Mouse (Mus musculus) heart, adult 2 months (tissue): ENCODE measurements around the gene Mink1.

Experiments used
- CTCF ChIP-seq: fragments of 200-600 bp; IDR thresholded peaks from 2 replicates; pipeline ENCODE4 v1.8.1; 2022; ENCODE audit warnings: antibody characterized with exemption, mild to moderate bottlenecking, moderate library complexity
- EP300 ChIP-seq: fragments of 200-500 bp; IDR thresholded peaks from 2 replicates; pipeline ENCODE4 v1.6.1; 2011; ENCODE audit warnings: low read depth, low read length, control low read depth; ENCODE audit not compliant: insufficient read depth
- POLR2A ChIP-seq: fragments of 200-500 bp; IDR thresholded peaks from 2 replicates; pipeline ENCODE4 v1.6.1; 2011; ENCODE audit warnings: mild to moderate bottlenecking, low read depth, low read length, control low read depth; ENCODE audit not compliant: insufficient read depth

DNA sequence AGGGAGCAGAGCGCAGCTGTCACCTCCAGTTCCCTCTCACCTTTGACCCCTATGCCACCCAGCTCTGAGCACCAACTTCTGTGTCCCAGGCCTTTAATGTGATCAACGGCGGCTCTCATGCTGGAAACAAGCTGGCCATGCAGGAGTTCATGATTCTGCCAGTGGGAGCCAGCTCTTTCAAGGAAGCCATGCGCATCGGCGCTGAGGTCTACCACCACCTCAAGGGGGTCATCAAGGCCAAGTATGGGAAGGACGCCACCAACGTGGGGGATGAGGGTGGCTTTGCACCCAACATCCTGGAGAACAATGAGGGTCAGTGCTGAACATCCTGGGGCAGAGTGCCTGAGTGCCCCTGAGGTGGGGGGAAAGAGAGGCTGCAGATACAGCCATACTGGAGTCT lies 97.9 kb downstream of the Mink1 start:
- TF ChIP-seq POLR2A (no peak), CTCF (no peak), EP300 (no peak)
